Mouse (Mus musculus) olfactory bulb, adult 2 months (tissue): Measurements from ENCODE around the gene Cdc40. TPM values are rescaled to one million over a fixed set of nuclear protein-coding genes. Genes with fewer than 3 reads are reported as not detected.

Source experiments
- H3K27ac ChIP-seq: fragments of 200-500 bp; 2 replicates; pipeline ENCODE4 v1.5.1; 2012; ENCODE audit warnings: low read depth, low read length; ENCODE audit not compliant: insufficient read depth
- H3K4me1 ChIP-seq: fragments of 200-500 bp; 2 replicates; pipeline ENCODE4 v1.6.1; 2012; ENCODE audit warnings: low read length; ENCODE audit not compliant: control insufficient read depth, insufficient read depth
- H3K4me3 ChIP-seq: fragments of 200-500 bp; 2 replicates; pipeline ENCODE4 v1.5.1; 2012; ENCODE audit warnings: mild to moderate bottlenecking, low read depth, low read length, moderate library complexity; ENCODE audit not compliant: insufficient read depth
- CTCF ChIP-seq: fragments of 200-500 bp; IDR thresholded peaks from 2 replicates; pipeline ENCODE4 v1.5.1; 2012; ENCODE audit warnings: low read depth, mild to moderate bottlenecking, low read length, moderate library complexity; ENCODE audit not compliant: insufficient read depth
- POLR2A ChIP-seq: fragments of 200-500 bp; IDR thresholded peaks from 2 replicates; pipeline ENCODE4 v1.6.1; 2012; ENCODE audit warnings: mild to moderate bottlenecking, low read depth, low read length, moderate library complexity; ENCODE audit not compliant: insufficient read depth
- WGBS: fragments of 180-500 bp; shearing (Covaris S2); methylation state at CpG from one replicate; pipeline ENCODE4 v1.1.7; 2018; 5-methylcytosine and 5-hydroxymethylcytosine counted together
- polyA plus RNA-seq: library from polyadenylated mRNA; stranded (reverse); fragments of >200 nt; gene quantifications from 2 replicates; pipeline ENCODE4 v1.2.4, GENCODE M21; 2012; ENCODE audit warnings: low replicate concordance; ENCODE audit not compliant: missing spikeins, insufficient read depth, insufficient read length

The Cdc40 gene
- polyA plus RNA-seq, 1 experiment = not detected

GRCm38 (mm10) chr10:40901786-40902185 lies 18.7 kb upstream of the Cdc40 start:
- WGBS = 91% methylated on average over 4 of the region's 4 CpGs
- Histone ChIP-seq H3K4me1 (peaks cover 6% of the 10 kb centered on the region), H3K4me3 (no peak overlapping the region), H3K27ac (no peak overlapping the region)
- TF ChIP-seq POLR2A (no peak), CTCF (no peak)

GRCm38 (mm10) chr10:40896656-40897055 lies 13.5 kb upstream of the Cdc40 start:
- Histone ChIP-seq H3K4me1 (peaks cover 10% of the 10 kb centered on the region), H3K4me3 (no peak overlapping the region), H3K27ac (no peak overlapping the region)
- WGBS = 50% methylated on average over 5 of the region's 5 CpGs
- no peak for TF ChIP-seq POLR2A
- no peak for TF ChIP-seq CTCF

GRCm38 (mm10) chr10:40895765-40896164 lies 12.7 kb upstream of the Cdc40 start:
- no peak overlapping the region for H3K27ac ChIP-seq
- no peak overlapping the region for H3K4me3 ChIP-seq
- H3K4me1 ChIP-seq = peaks cover 10% of the 10 kb centered on the region
- TF ChIP-seq CTCF (no peak), POLR2A (no peak)
- WGBS = 91% methylated on average over 12 of the region's 12 CpGs

DNA sequence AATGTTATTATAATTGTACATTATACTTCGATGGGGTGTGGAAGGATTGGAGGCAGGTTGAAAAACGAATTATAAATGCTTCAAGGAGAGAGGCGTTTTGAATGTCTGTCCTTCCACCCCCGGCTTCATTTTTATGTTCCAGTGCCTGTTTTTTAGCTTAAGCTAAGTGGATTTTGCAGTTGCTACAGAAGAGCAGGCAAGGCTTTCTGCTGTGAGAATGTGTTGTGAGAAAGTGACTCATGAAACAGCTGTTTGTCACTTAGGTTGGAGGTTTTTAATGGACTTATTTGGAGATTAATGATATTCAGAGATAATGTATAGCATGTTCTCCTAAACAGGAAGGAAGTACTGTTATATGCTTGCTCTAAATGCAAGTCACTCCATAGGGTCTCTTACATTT lies 6.0 kb upstream of the Cdc40 start:
- 40% methylated on average over 4 of the region's 4 CpGs for WGBS
- Histone ChIP-seq H3K4me1 (peaks cover 4% of the 10 kb centered on the region; the same call in 1 of the 2 replicates), H3K4me3 (no peak overlapping the region), H3K27ac (no peak overlapping the region)
- TF ChIP-seq CTCF (no peak), POLR2A (no peak)

- no peak overlapping the region for H3K27ac ChIP-seq
- H3K4me3 ChIP-seq = no peak overlapping the region
- TF ChIP-seq POLR2A (no peak), CTCF (no peak)
- H3K4me1 ChIP-seq = no peaks in the 10 kb centered on the region
- WGBS = 40% methylated on average over 2 of the region's 2 CpGs
These were observed 4.2 kb upstream of the Cdc40 start for GRCm38 (mm10) chr10:40887316-40887715.

GRCm38 (mm10) chr10:40885432-40885831 lies 2.3 kb upstream of the Cdc40 start:
- Histone ChIP-seq H3K4me3 (no peak overlapping the region), H3K27ac (no peak overlapping the region), H3K4me1 (peaks cover 2% of the 10 kb centered on the region; the same call in 1 of the 2 replicates)
- no peak for TF ChIP-seq CTCF
- TF ChIP-seq POLR2A = no peak
- WGBS = 25% methylated on average over 7 of the region's 7 CpGs

GRCm38 (mm10) chr10:40884279-40884806 lies 1.2 kb upstream of the Cdc40 start:
- TF ChIP-seq POLR2A (no peak), CTCF (no peak)

GRCm38 (mm10) chr10:40883644-40884278 lies 650 bp upstream of the Cdc40 start:
- peak overlapping the region; percentile 100 for H3K27ac ChIP-seq
- TF ChIP-seq POLR2A (peak; percentile 95), CTCF (no peak)
- peak overlapping the region; percentile 96 for H3K4me3 ChIP-seq
- WGBS = under 1% methylated on average over 80 of the region's 87 CpGs
- H3K4me1 ChIP-seq = peaks cover 6% of the 10 kb centered on the region

More at GRCm38 (mm10) chr10:40884279-40884806, 1.2 kb upstream of the Cdc40 start:
- Histone ChIP-seq H3K4me1 (peaks cover 4% of the 10 kb centered on the region), H3K27ac (peak overlapping the region; percentile 100), H3K4me3 (peak overlapping the region; percentile 96)
- WGBS = under 1% methylated on average over 40 of the region's 40 CpGs

GRCm38 (mm10) chr10:40882333-40882732 lies 778 bp downstream of the Cdc40 start:
- peak overlapping the region; percentile 96 for H3K4me3 ChIP-seq
- peak overlapping the region; percentile 89; the same call in 1 of the 2 replicates for H3K27ac ChIP-seq
- H3K4me1 ChIP-seq = peaks cover 6% of the 10 kb centered on the region
- no peak for TF ChIP-seq POLR2A
- no peak for TF ChIP-seq CTCF
- WGBS = 7% methylated on average over 9 of the region's 9 CpGs

GRCm38 (mm10) chr10:40881236-40881635 lies 1.9 kb downstream of the Cdc40 start:
- Histone ChIP-seq H3K4me3 (no peak overlapping the region), H3K27ac (no peak overlapping the region)

More at GRCm38 (mm10) chr10:40881236-40881635, 1.9 kb downstream of the Cdc40 start:
- peaks cover 6% of the 10 kb centered on the region for H3K4me1 ChIP-seq
- 49% methylated on average over 3 of the region's 3 CpGs for WGBS
- no peak for TF ChIP-seq CTCF
- no peak for TF ChIP-seq POLR2A
